Mouse (Mus musculus): ENCODE measurements at regions not wholly inside any gene's neighbourhood (a gene's known extent, or its start where the extent isn't known, plus 50 kb on each side); places are given as distances from the start of the nearest gene placed in this dataset.
A peak's percentile ranks its signal among the peaks of the same experiment; 100 is the strongest.

- Histone ChIP-seq H3K4me1 (ENCODE audit: control insufficient read depth, insufficient read depth, low read length) (peaks cover 20% of the 10 kb centered on the region; the same call in 1 of the 2 replicates), H3K27ac (ENCODE audit: low read depth, low read length) (peak overlapping the region; percentile 94), H3K27me3 (replicated peaks; ENCODE audit: control insufficient read depth, insufficient read depth, low read length) (no peaks in the 10 kb centered on the region), H3K9ac (ENCODE audit: low read length) (peak overlapping the region; percentile 76), H3K9me3 (replicated peaks; ENCODE audit: control insufficient read depth, low read length) (no peaks in the 10 kb centered on the region), H3K4me3 (ENCODE audit: low read depth, low read length) (peak overlapping the region; percentile 41), H3K4me2 (ENCODE audit: low read length) (peak overlapping the region; percentile 54), H3K36me3 (ENCODE audit: control insufficient read depth, insufficient read depth, low read length) (peaks cover 3% of the 10 kb centered on the region; the same call in 1 of the 2 replicates)
- WGBS, result 4% methylated on average over 8 of the region's 8 CpGs
- DNase-seq (ENCODE audit: low spot score) (peak; percentile 83), ATAC-seq (peak; percentile 32)
These were observed 270.9 kb downstream of the Gm11146 start for GRCm38 (mm10) chr16:77330996-77331395.

- peak overlapping the region; percentile 54 for H3K4me2 ChIP-seq (ENCODE audit: low read length)
- peaks cover 20% of the 10 kb centered on the region; the same call in 1 of the 2 replicates for H3K4me1 ChIP-seq (ENCODE audit: control insufficient read depth, insufficient read depth, low read length)
- DNase-seq (ENCODE audit: low spot score) (peak; percentile 60), ATAC-seq (no peak)
- no peaks in the 10 kb centered on the region for H3K9me3 ChIP-seq (replicated peaks; ENCODE audit: control insufficient read depth, low read length)
- H3K36me3 ChIP-seq (ENCODE audit: control insufficient read depth, insufficient read depth, low read length), result peaks cover 3% of the 10 kb centered on the region; the same call in 1 of the 2 replicates
- 4% methylated on average over 10 of the region's 10 CpGs for WGBS
- no peaks in the 10 kb centered on the region for H3K27me3 ChIP-seq (replicated peaks; ENCODE audit: control insufficient read depth, insufficient read depth, low read length)
- H3K27ac ChIP-seq (ENCODE audit: low read depth, low read length), result peak overlapping the region; percentile 94
- H3K9ac ChIP-seq (ENCODE audit: low read length), result peak overlapping the region; percentile 76
- peak overlapping the region; percentile 41 for H3K4me3 ChIP-seq (ENCODE audit: low read depth, low read length)
These were observed 272.0 kb downstream of the Gm11146 start for GRCm38 (mm10) chr16:77329711-77330530.

DNA sequence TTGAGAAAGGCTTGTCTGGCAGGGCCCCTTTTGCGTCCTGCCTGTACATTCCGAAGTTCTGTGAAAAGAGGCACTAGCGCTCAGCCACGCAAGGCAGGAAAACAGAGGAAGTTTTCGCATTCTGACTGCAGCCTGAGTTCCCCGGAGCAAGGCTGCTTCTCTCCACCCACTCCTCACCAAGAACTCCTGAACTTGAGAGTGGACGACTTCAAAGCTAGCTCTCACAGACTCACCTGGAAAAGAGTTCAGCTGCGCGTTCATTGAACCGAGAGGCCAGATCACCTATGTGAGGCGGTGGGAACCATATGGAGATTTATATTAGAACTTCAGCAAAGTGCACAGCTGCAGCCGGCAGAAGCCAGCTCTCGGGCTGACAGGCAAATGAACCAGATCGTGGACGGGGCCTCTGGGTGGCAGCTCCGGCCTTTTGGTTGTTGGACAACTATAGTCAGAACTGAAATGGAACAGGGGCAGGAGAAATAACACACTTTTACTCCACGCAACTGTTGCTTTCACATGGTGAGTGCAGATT lies 272.7 kb downstream of the Gm11146 start:
- peak; percentile 59 for ATAC-seq
- H3K36me3 ChIP-seq (ENCODE audit: control insufficient read depth, insufficient read depth, low read length), result no peaks in the 10 kb centered on the region
- H3K9ac ChIP-seq (ENCODE audit: low read length), result peak overlapping the region; percentile 76
- H3K9me3 ChIP-seq (replicated peaks; ENCODE audit: control insufficient read depth, low read length), result no peaks in the 10 kb centered on the region
- H3K4me3 ChIP-seq (ENCODE audit: low read depth, low read length), result peak overlapping the region; percentile 41
- peak overlapping the region; percentile 54 for H3K4me2 ChIP-seq (ENCODE audit: low read length)
- H3K27me3 ChIP-seq (replicated peaks; ENCODE audit: control insufficient read depth, insufficient read depth, low read length), result no peaks in the 10 kb centered on the region
- 2% methylated on average over 17 of the region's 17 CpGs for WGBS
- H3K4me1 ChIP-seq (ENCODE audit: control insufficient read depth, insufficient read depth, low read length), result peaks cover 20% of the 10 kb centered on the region; the same call in 1 of the 2 replicates
- peak; percentile 66 for DNase-seq (ENCODE audit: low spot score)
- H3K27ac ChIP-seq (ENCODE audit: low read depth, low read length), result peak overlapping the region; percentile 94

DNA sequence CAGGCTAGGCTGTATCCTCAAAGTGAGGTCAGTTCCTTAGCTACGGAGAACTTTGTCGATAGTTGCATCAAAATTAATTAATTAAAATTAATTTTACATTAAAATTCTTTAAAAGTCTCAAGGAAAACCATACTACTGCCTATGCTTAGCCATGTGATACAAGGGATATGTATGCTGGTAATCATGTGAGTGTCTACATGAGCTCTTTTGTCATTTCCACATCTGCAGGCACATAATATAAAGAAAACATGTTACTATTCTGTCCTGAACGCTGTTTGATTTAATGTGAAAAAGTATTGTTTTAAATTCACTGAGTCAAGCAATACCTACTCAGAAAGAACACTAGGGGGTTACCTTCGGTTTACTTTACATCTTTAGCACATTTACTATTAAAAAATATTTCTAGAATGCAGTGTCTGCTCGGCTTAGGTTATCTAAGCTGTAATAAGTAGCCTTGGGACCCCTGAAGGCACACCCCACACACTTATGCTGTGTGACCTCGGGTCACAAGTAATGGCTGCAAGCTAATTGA lies 273.2 kb downstream of the Gm11146 start:
- peak; percentile 65; the same call in 1 of the 2 replicates for ATAC-seq
- H3K27ac ChIP-seq (ENCODE audit: low read depth, low read length), result peak overlapping the region; percentile 94
- H3K4me3 ChIP-seq (ENCODE audit: low read depth, low read length), result peak overlapping the region; percentile 41
- peak overlapping the region; percentile 76 for H3K9ac ChIP-seq (ENCODE audit: low read length)
- H3K36me3 ChIP-seq (ENCODE audit: control insufficient read depth, insufficient read depth, low read length), result no peaks in the 10 kb centered on the region
- DNase-seq (ENCODE audit: low spot score), result peak; percentile 12
- peaks cover 20% of the 10 kb centered on the region; the same call in 1 of the 2 replicates for H3K4me1 ChIP-seq (ENCODE audit: control insufficient read depth, insufficient read depth, low read length)
- H3K9me3 ChIP-seq (replicated peaks; ENCODE audit: control insufficient read depth, low read length), result no peaks in the 10 kb centered on the region
- peak overlapping the region; percentile 54 for H3K4me2 ChIP-seq (ENCODE audit: low read length)
- WGBS, result 23% methylated on average over 6 of the region's 6 CpGs
- H3K27me3 ChIP-seq (replicated peaks; ENCODE audit: control insufficient read depth, insufficient read depth, low read length), result no peaks in the 10 kb centered on the region

GRCm38 (mm10) chr16:77328049-77328448 lies 273.8 kb downstream of the Gm11146 start:
- no peaks in the 10 kb centered on the region for H3K36me3 ChIP-seq (ENCODE audit: control insufficient read depth, insufficient read depth, low read length)
- no peaks in the 10 kb centered on the region for H3K9me3 ChIP-seq (replicated peaks; ENCODE audit: control insufficient read depth, low read length)
- peak overlapping the region; percentile 54 for H3K4me2 ChIP-seq (ENCODE audit: low read length)
- no peak overlapping the region for H3K27ac ChIP-seq (ENCODE audit: low read depth, low read length)
- no peaks in the 10 kb centered on the region for H3K27me3 ChIP-seq (replicated peaks; ENCODE audit: control insufficient read depth, insufficient read depth, low read length)
- WGBS, result 52% methylated on average over 5 of the region's 5 CpGs
- peaks cover 20% of the 10 kb centered on the region; the same call in 1 of the 2 replicates for H3K4me1 ChIP-seq (ENCODE audit: control insufficient read depth, insufficient read depth, low read length)
- ATAC-seq (no peak), DNase-seq (ENCODE audit: low spot score) (peak; percentile 25)
- H3K9ac ChIP-seq (ENCODE audit: low read length), result no peak overlapping the region
- 0 out of 2 replicates have a peak overlapping the region, but pooled peaks have one; percentile 41 for H3K4me3 ChIP-seq (ENCODE audit: low read depth, low read length)

DNA sequence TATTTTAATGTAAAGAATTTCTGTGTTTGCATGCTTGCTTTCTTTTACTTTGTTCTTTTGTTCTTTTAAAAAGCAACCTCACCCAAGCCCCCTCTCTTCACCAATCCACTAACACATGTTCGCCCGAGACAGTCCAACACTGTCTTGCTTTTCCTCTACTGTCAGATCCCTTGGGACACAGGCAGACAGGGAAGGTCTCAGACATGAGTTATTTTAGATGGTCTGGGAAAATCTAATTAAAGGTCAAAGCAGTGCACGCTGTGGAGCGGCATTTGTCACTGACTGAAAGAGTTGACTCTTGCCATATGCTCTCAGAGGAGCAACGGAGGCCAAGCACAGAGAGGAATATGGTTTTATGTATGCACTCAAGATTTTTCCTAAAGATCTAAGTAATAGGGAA lies 279.6 kb downstream of the Gm11146 start:
- Histone ChIP-seq H3K4me2 (ENCODE audit: low read length) (no peak overlapping the region), H3K27me3 (replicated peaks; ENCODE audit: control insufficient read depth, insufficient read depth, low read length) (no peaks in the 10 kb centered on the region), H3K9me3 (replicated peaks; ENCODE audit: control insufficient read depth, low read length) (no peaks in the 10 kb centered on the region), H3K27ac (ENCODE audit: low read depth, low read length) (no peak overlapping the region), H3K36me3 (ENCODE audit: control insufficient read depth, insufficient read depth, low read length) (no peaks in the 10 kb centered on the region), H3K4me1 (ENCODE audit: control insufficient read depth, insufficient read depth, low read length) (no peaks in the 10 kb centered on the region; the same call in 1 of the 2 replicates), H3K4me3 (ENCODE audit: low read depth, low read length) (no peak overlapping the region), H3K9ac (ENCODE audit: low read length) (no peak overlapping the region)
- ATAC-seq (no peak), DNase-seq (ENCODE audit: low spot score) (no peak)
- 65% methylated on average over 5 of the region's 5 CpGs for WGBS

DNA sequence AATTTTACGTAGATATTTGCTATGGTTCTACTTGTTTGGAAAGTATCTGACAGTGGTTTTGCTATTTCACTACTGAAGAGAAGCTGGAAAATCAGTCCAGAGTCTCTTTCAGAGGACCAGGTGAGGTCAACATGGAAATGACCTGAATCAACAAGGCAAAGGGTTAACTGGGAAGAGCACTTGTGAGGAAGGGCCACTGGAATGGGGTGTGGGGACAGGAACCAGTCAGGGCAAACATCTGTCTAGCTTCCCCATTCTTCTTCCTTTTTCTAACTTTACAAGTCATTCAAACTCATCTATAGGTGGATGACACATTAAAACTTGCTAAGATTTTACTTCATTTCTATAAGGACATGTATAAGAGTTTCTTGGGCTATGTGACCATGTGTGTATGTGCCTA lies 283.7 kb downstream of the Gm11146 start:
- Histone ChIP-seq H3K4me2 (ENCODE audit: low read length) (no peak overlapping the region), H3K36me3 (ENCODE audit: control insufficient read depth, insufficient read depth, low read length) (no peaks in the 10 kb centered on the region; the same call in 1 of the 2 replicates), H3K4me3 (ENCODE audit: low read depth, low read length) (no peak overlapping the region), H3K27ac (ENCODE audit: low read depth, low read length) (no peak overlapping the region), H3K9me3 (replicated peaks; ENCODE audit: control insufficient read depth, low read length) (no peaks in the 10 kb centered on the region), H3K4me1 (ENCODE audit: control insufficient read depth, insufficient read depth, low read length) (no peaks in the 10 kb centered on the region), H3K27me3 (replicated peaks; ENCODE audit: control insufficient read depth, insufficient read depth, low read length) (no peaks in the 10 kb centered on the region), H3K9ac (ENCODE audit: low read length) (no peak overlapping the region)
- 91% methylated on average over 1 of the region's 1 CpGs for WGBS
- no peak for ATAC-seq
- DNase-seq (ENCODE audit: low spot score), result no peak

DNA sequence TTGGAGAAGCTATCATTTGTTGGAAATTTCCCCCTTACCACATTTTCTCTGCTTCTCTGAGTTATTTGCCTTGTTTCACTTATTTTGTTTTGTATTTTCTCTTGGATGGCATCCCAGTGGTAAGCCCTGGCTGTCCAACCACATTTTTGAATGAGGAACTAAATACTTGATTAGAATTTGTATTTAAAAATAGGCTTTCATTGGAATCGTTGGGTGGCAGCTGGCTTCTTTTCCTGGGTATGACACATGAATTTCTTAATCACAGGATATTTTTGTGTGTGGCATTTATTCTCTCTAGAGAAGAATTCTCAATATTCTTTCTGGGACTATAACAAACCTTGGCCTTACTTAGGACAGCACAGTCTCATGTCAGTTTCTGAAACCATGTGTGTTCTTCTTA lies 286.5 kb downstream of the Gm11146 start:
- Histone ChIP-seq H3K4me3 (ENCODE audit: low read depth, low read length) (no peak overlapping the region), H3K4me2 (ENCODE audit: low read length) (no peak overlapping the region), H3K9ac (ENCODE audit: low read length) (no peak overlapping the region), H3K4me1 (ENCODE audit: control insufficient read depth, insufficient read depth, low read length) (no peaks in the 10 kb centered on the region), H3K27ac (ENCODE audit: low read depth, low read length) (no peak overlapping the region), H3K9me3 (replicated peaks; ENCODE audit: control insufficient read depth, low read length) (no peaks in the 10 kb centered on the region), H3K27me3 (replicated peaks; ENCODE audit: control insufficient read depth, insufficient read depth, low read length) (no peaks in the 10 kb centered on the region), H3K36me3 (ENCODE audit: control insufficient read depth, insufficient read depth, low read length) (no peaks in the 10 kb centered on the region; the same call in 1 of the 2 replicates)
- no peak for DNase-seq (ENCODE audit: low spot score)
- no peak for ATAC-seq
- WGBS, result 47% methylated on average over 1 of the region's 1 CpGs
